Mouse (Mus musculus): Measurements from ENCODE around the gene Susd5. TPM values are rescaled to one million over a fixed set of nuclear protein-coding genes. Genes with fewer than 3 reads are reported as not detected.
A peak's percentile ranks its signal among the peaks of the same experiment; 100 is the strongest.

The Susd5 gene
- 1 to 10 TPM; 2.7 to 3.7 TPM for total RNA-seq (2021)

DNA sequence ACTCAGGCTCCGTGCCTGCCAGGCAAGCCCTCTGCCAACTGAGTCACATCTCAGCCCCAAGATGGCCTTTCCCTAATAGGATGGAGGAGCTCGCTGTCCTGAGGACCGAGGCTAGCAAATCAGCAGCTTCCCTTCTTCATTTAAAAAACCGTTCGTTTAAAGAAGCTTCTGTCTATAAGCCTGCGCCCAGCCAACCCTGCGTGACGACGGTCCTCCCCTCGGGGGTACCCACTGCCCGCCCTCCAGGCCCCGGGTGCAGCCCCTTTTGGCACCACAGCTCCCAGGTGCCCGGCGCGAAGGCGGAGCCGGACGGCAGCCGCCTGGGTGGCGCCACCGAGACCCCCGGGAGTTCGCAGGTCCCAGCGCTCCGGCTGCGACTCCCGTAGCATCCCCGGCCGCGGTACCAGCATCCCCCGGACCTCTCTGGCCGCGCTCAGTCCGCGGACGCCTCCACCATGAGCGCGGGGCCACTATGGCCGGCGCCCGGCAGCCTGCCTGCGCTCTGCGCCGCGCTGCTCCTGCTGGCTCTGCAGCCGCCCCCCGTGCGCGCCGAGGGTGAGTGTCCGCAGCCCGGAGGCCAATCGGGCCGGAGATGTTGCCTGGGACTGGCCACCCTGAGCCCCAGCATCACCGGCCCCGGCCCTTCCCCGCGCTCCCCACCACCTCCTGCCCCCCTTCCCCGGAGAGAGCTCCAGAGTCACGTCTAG lies at the start of gene Susd5:
TSS of gene Susd5 (plus strand) at position 51 of the 707 bp plus-strand sequence.
- no peak for DNase-seq (ENCODE audit: extremely low spot score in 1 of 2, low spot score in 1 of 2)

- DNase-seq (ENCODE audit: extremely low spot score in 1 of 2, low spot score in 1 of 2): no peak
These were observed 49.0 kb upstream of the Susd5 start for GRCm38 (mm10) chr9:114007850-114008350.

- no peak for DNase-seq (ENCODE audit: extremely low spot score in 1 of 2, low spot score in 1 of 2)
These were observed 47.4 kb upstream of the Susd5 start for GRCm38 (mm10) chr9:114009526-114009925.

GRCm38 (mm10) chr9:114011203-114011602 lies 45.7 kb upstream of the Susd5 start:
- DNase-seq (ENCODE audit: extremely low spot score in 1 of 2, low spot score in 1 of 2): no peak

DNA sequence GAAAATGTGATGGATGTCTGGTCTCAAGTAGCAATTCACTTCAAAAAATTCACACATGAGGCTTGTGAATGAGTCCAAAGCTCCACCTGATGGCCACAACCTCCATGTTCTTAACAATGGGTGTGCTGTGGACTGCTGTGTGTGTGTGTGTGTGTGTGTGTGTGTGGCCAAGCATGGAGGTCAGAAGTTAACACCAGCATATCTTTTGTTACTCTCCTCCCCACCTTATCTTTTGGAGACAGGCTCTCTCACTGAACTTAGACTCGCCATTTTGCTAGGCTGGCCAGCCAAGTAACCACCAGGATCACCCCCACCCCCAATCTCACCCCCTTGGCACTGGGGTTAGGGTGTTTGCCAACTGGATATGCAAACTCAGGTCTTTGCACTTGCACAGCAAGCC lies 42.9 kb upstream of the Susd5 start:
- DNase-seq (ENCODE audit: extremely low spot score in 1 of 2, low spot score in 1 of 2): no peak

DNA sequence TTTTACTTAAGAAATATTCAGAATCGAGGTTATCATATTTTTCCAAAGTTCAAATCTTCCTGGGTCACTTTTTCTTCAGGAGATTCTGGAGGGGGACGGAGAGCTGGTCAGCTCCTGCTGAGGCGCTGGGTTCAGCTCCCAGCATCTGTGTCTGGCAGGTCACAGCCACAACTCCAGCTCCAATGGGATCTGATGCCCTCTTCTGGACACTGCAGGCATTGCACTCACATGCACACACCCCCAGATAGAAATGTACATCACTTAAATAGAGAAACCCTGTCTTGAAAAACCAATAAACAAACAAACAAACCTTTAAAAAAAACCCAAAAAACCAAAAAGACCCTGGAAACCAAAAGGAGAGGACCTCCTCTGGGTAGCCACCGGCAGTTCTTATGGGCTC lies 41.2 kb upstream of the Susd5 start:
- no peak for DNase-seq (ENCODE audit: extremely low spot score in 1 of 2, low spot score in 1 of 2)

DNA sequence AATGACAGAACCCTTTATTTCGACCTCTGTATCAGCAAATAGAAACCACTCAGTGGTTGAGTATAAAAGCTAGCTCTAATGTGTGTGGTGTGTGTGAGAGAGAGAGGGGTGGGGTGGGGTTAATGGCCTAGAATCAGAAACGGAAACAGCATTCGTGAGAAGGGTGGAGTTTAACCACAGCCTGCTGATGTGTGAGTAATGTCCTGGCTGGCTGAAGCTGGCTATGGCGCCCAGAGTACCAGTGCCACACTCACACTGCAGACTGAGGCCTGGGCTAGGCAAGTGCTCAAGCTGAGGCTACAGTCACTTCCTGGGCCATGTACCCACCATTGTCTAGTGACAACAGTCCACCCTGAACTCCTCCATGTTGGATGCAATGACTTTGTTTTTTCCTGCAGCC lies 40.5 kb upstream of the Susd5 start:
- no peak for DNase-seq (ENCODE audit: extremely low spot score in 1 of 2, low spot score in 1 of 2)

GRCm38 (mm10) chr9:114019012-114019762 lies 37.8 kb upstream of the Susd5 start:
- DNase-seq (ENCODE audit: extremely low spot score in 1 of 2, low spot score in 1 of 2): no peak

- DNase-seq (ENCODE audit: extremely low spot score in 1 of 2, low spot score in 1 of 2): no peak
These were observed 34.8 kb upstream of the Susd5 start for GRCm38 (mm10) chr9:114022141-114022540.

DNA sequence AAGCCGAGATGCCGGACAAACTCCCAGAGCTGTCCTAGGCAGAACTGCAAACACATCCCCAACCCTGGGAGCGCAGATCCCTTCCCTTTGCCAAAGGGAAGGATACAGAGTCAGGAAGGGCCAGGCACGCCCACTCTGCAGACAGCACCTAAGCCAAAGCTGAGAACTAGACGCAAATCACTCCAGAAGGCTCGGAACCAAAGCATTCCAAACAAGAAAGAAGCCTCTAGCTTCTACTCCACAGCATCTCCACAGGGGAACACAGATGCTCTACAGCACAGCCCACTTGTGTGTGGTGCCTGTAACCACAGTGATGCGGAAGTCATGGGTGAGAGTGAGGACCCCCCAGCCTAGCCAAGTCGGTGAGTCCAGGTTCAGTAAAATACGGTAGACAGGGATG lies 31.8 kb upstream of the Susd5 start:
- no peak for DNase-seq (ENCODE audit: extremely low spot score in 1 of 2, low spot score in 1 of 2)

- DNase-seq (ENCODE audit: extremely low spot score in 1 of 2, low spot score in 1 of 2): no peak
These were observed 31.1 kb upstream of the Susd5 start for GRCm38 (mm10) chr9:114025846-114026245.

GRCm38 (mm10) chr9:114026261-114026934 lies 30.5 kb upstream of the Susd5 start:
- DNase-seq (ENCODE audit: extremely low spot score in 1 of 2, low spot score in 1 of 2): peak; percentile 68 to 70

GRCm38 (mm10) chr9:114040945-114041344 lies 16.0 kb upstream of the Susd5 start:
- DNase-seq (ENCODE audit: extremely low spot score in 1 of 2, low spot score in 1 of 2): no peak

DNA sequence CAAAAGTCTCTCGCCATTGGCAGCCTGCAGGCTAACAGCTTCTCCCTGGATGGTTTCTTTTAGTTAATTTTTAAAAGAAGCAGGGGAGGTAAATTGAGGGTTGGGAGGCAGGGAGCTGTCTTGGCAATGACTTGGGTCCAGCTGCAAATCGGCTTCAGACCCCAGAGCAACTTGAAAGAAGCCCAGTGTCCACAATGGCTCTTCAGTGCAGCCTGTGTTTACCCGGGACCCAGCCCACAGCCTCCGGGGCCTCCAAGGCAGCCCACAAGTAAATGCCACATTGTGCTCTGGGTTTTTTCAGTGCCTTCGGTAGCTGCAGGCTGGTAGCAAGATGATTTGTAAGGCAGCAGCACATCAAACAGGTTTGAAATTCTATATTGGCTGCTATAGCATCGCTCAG lies 14.4 kb upstream of the Susd5 start:
- DNase-seq (ENCODE audit: extremely low spot score in 1 of 2, low spot score in 1 of 2): no peak

GRCm38 (mm10) chr9:114044446-114044845 lies 12.5 kb upstream of the Susd5 start:
- no peak for DNase-seq (ENCODE audit: extremely low spot score in 1 of 2, low spot score in 1 of 2)

DNA sequence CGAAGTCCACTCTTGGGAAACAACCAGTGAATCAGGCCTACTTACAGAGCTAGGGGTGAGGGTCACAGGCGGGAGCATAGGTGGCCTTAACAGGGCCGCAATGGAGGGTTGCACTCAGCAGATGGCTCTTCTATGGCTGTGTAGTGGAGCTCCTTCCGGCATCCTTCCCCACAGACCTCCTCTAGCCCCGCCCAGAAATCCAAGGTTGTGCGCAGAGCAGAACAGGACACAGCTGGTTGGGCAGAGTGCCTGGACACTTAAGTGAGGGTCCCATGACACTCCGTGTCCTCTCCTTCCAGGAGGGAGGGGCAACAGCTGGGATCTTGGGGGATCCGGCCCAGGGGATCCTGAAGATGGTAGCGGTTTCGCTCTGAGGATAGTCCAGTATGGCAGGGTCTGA lies 10.9 kb upstream of the Susd5 start, which contains the start of gene Fbxl2:
TSS of gene Fbxl2 (minus strand) at position 164 of the 400 bp plus-strand sequence.
- DNase-seq (ENCODE audit: extremely low spot score in 1 of 2, low spot score in 1 of 2): no peak

DNA sequence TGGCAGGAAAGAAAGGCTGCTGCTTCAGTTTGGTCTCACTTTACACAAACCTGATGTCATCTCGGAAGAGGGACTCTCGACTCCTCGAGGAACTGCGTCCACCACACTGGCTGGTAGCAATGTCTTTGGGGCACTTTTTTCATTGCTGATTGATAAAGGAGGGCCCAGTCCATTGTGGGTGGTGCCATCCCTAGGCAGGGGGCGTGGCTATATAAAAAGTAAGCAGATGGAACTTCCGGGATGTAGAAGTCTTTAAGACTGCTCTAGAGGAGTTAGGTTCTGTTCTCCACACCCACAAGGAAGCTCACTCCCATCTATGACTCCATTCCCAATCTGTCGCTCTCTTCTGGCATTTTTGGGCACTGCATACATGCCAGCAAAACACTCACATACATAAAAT lies 10.3 kb upstream of the Susd5 start:
- no peak for DNase-seq (ENCODE audit: extremely low spot score in 1 of 2, low spot score in 1 of 2)

GRCm38 (mm10) chr9:114050106-114050505 lies 6.8 kb upstream of the Susd5 start:
- no peak for DNase-seq (ENCODE audit: extremely low spot score in 1 of 2, low spot score in 1 of 2)

DNA sequence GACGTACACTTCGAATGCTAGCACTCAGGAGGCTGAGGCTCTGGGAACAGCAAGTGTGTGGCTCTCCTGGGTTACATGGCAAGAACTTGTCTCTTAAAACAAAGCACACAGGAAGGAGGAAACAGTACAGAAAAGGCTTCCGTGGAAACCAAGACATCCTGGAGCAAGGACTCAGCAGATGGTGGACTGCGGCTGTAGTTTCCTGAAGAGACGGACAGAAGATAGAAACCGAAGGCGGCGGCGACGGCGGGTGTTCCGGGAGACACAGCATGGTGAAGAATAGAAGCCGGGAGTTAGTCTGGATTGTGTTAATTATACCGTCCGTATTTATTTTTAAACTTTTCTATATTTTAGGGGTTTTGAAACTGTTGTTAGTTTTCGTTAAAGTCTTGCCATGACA lies 6.2 kb upstream of the Susd5 start:
- no peak for DNase-seq (ENCODE audit: extremely low spot score in 1 of 2, low spot score in 1 of 2)

DNA sequence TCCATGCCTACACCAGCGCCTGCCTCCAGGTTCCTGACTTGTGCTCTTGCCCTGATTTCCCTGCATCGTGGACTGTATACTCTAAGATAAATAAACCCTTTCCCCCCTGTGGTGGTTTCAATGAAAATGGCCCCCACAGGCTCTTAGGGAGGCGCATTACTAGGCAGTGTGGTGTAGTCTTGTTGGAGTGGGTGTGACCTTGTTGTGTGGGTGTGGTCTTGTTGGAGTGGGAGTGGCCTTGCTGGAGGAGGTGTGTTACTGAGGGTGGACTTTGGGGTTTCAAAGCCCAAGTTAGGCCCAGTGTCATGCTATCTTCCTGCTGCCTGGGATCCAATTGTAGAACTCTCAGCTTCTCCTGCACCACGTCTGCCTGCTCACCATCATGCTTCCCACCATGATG lies 4.9 kb upstream of the Susd5 start:
- DNase-seq (ENCODE audit: extremely low spot score in 1 of 2, low spot score in 1 of 2): no peak

GRCm38 (mm10) chr9:114052866-114053265 lies 4.1 kb upstream of the Susd5 start:
- no peak for DNase-seq (ENCODE audit: extremely low spot score in 1 of 2, low spot score in 1 of 2)

Data from layer of hippocampus, postnatal 25 days (tissue).